ENCODE assay signal across 8 mouse cellular contexts in genomic region chr17:12940151-12940805, GRCm38 (mm10). TPM values are rescaled to one million over a fixed set of nuclear protein-coding genes. Genes with fewer than 3 reads are reported as not detected.
DNase-seq lines count a peak whose midpoint lies in the region; ATAC-seq and TF ChIP-seq lines count a peak whose summit lies in the region.

Gene Acat3, minus strand, starts transcription at chr17:12940600.

- no peaks in the 10 kb centered on the region for H3K27me3 ChIP-seq in limb, embryonic 12.5 days
- no peaks in the 10 kb centered on the region for H3K27me3 ChIP-seq in neural tube, embryonic 14.5 days (ENCODE audit: control insufficient read depth, insufficient read depth, low read length)

- H3K27ac ChIP-seq in limb, embryonic 12.5 days, result 0 out of 2 replicates have a peak within 1 kb of the TSS, but pooled peaks have one; percentile 47
- no peak within 1 kb of the TSS for H3K27ac ChIP-seq in neural tube, embryonic 14.5 days (ENCODE audit: low read depth, low read length)

- H3K4me1 ChIP-seq in lung, adult 2 months (ENCODE audit: control insufficient read depth, insufficient read depth, low read length), result no peaks in the 10 kb centered on the region; the same call in 1 of the 2 replicates
- H3K4me1 ChIP-seq in limb, embryonic 12.5 days (replicated peaks), result peaks cover 11% of the 10 kb centered on the region
- H3K4me1 ChIP-seq in neural tube, embryonic 14.5 days (ENCODE audit: control insufficient read depth, insufficient read depth, low read length), result 0 out of 2 replicates have a peak, but pooled peaks cover 4% of the 10 kb centered on the region

- peaks cover 32% of the 10 kb centered on the region for H3K36me3 ChIP-seq in limb, embryonic 12.5 days
- peaks cover 20% of the 10 kb centered on the region; the same call in 1 of the 2 replicates for H3K36me3 ChIP-seq in neural tube, embryonic 14.5 days (ENCODE audit: control insufficient read depth, insufficient read depth, low read length)

- no peak for TF ChIP-seq POLR2A in lung, adult 2 months (IDR thresholded peaks at IDR 0.05; ENCODE audit: borderline replicate concordance, extremely low read depth, low read depth, low read length)

- peak within 1 kb of the TSS; percentile 44 for H3K9ac ChIP-seq in limb, embryonic 12.5 days (replicated peaks)
- H3K9ac ChIP-seq in neural tube, embryonic 14.5 days (replicated peaks; ENCODE audit: low read depth, low read length), result no peak within 1 kb of the TSS

- peak within 1 kb of the TSS; percentile 3 for H3K4me3 ChIP-seq in lung, adult 2 months (replicated peaks; ENCODE audit: extremely low read depth, low read depth, low read length)
- H3K4me3 ChIP-seq in limb, embryonic 12.5 days (replicated peaks), result peak within 1 kb of the TSS; percentile 32
- no peak within 1 kb of the TSS for H3K4me3 ChIP-seq in neural tube, embryonic 14.5 days (ENCODE audit: low read depth, low read length)

- TF ChIP-seq CTCF in lung, adult 2 months (IDR thresholded peaks at IDR 0.05; ENCODE audit: insufficient read depth, low read length), result no peak

- H3K9me3 ChIP-seq in limb, embryonic 12.5 days, result no peaks in the 10 kb centered on the region
- H3K9me3 ChIP-seq in neural tube, embryonic 14.5 days (ENCODE audit: control insufficient read depth, low read length), result no peaks in the 10 kb centered on the region

- H3K4me2 ChIP-seq in limb, embryonic 12.5 days, result peak within 1 kb of the TSS; percentile 63
- H3K4me2 ChIP-seq in neural tube, embryonic 14.5 days (ENCODE audit: low read depth, low read length), result peak within 1 kb of the TSS; percentile 36

- no peak for DNase-seq in lung, adult 2 months
- DNase-seq in lung, postnatal 25 days (ENCODE audit: low spot score), result no peak
- DNase-seq in cerebellum, postnatal 14 days, result peak; percentile 73 to 76
- no peak for DNase-seq in frontal cortex, postnatal 36 days (ENCODE audit: low spot score in 2 of 2)
- no peak for DNase-seq in thymus, postnatal 4 days

- WGBS in lung, adult 2 months, result 8% methylated on average over 27 of the region's 27 CpGs
- 15% methylated on average over 27 of the region's 27 CpGs for WGBS in limb, embryonic 12.5 days
- 21% methylated on average over 24 of the region's 27 CpGs for WGBS in neural tube, embryonic 14.5 days

- peak; percentile 51 to 58 for ATAC-seq in hematopoietic stem cell, adult 5-6 weeks (replicated peaks in 1 of 2; ENCODE audit: insufficient read depth in 1 of 2, low FRiP score in 2 of 2, low TSS enrichment in 1 of 2, low read depth in 1 of 2, poor library complexity in 2 of 2, severe bottlenecking in 2 of 2)
- ATAC-seq in limb, embryonic 12.5 days (ENCODE audit: insufficient number of reproducible peaks, insufficient read depth, low FRiP score, low TSS enrichment, low read depth), result peak; percentile 50; the same call in 1 of the 2 replicates
- ATAC-seq in neural tube, embryonic 14.5 days (ENCODE audit: low read depth), result peak; percentile 19; the same call in 1 of the 2 replicates

RNA-seq across cellular contexts. Expression of gene Acat3, which starts in this region (rescaled TPM):
- 0.24 and 0.51 TPM in 2 replicates for polyA plus RNA-seq in lung, adult 2 months (2012; rRNA removed)
- total RNA-seq in hematopoietic stem cell, adult 5-6 weeks (2017), result 0.44 and 1.3 TPM in 2 replicates
- polyA plus RNA-seq in limb, embryonic 12.5 days (2016; fragmentation: Nextera tagmentation; extraction: Ambion mirVana), result 0.53 and 1.6 TPM in 2 replicates
- polyA plus RNA-seq in neural tube, embryonic 14.5 days (2014; fragmentation: Nextera tagmentation; extraction: Ambion mirVana), result 1.3 and 1.4 TPM in 2 replicates

Comparison
In these comparisons a context has a peak if more than half of its experiments do, and no peak if none do; other contexts are left out.
1. DNase-seq: peak in cerebellum, postnatal 14 days (2 of 2); none in lung, adult 2 months (single experiment), lung, postnatal 25 days (single experiment), frontal cortex, postnatal 36 days (0 of 2) and thymus, postnatal 4 days (single experiment).
2. Peak in every context shown above with its lines, with median percentiles within 50 percentile points of each other: ATAC-seq.